Mouse (Mus musculus) activated CD4-positive, CD25-positive, alpha-beta regulatory T cell, adult 4 months (primary cell): ENCODE data around the gene Ube2c. TPM values are rescaled to one million over a fixed set of nuclear protein-coding genes. Genes with fewer than 3 reads are reported as not detected.

Experiments used
- ATAC-seq: one replicate; pipeline ENCODE4 v1.8.0; 2017
- polyA plus RNA-seq, 2 experiments: library from polyadenylated mRNA; unstranded; fragments of 100-300 nt; shearing (Covaris generic); gene quantifications; one replicate each; pipeline ENCODE4 v1.2.1; 2017

Gene Ube2c
- polyA plus RNA-seq, 2 experiments from 2014 or later, result 46.3 to 68.1 TPM

- ATAC-seq, result no peak
Observed at GRCm38 (mm10) chr2:164790451-164790850, 20.8 kb downstream of the Ube2c start.

DNA sequence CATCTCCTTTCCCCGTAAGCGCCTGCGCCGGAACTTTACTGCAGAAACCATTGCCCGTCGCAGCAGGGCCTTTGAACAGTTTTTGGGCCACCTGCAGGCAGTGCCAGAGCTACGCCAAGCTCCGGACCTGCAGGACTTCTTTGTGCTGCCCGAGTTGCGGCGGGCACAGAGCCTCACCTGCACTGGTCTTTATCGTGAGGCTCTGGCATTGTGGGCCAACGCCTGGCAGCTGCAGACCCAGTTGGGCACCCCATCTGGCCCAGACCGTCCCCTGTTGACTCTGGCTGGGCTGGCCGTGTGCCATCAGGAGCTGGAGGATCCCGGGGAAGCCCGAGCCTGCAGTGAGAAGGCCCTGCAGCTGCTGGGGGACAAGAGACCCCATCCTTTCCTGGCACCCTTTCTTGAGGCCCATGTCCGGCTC lies 22.2 kb downstream of the Ube2c start:
- no peak for ATAC-seq

- no peak for ATAC-seq
Observed at GRCm38 (mm10) chr2:164792400-164793190, 22.9 kb downstream of the Ube2c start.

- peak; percentile 52 for ATAC-seq
Observed at GRCm38 (mm10) chr2:164793236-164793635, 23.5 kb downstream of the Ube2c start.

- no peak for ATAC-seq
Observed at GRCm38 (mm10) chr2:164793772-164794171, 24.1 kb downstream of the Ube2c start.

DNA sequence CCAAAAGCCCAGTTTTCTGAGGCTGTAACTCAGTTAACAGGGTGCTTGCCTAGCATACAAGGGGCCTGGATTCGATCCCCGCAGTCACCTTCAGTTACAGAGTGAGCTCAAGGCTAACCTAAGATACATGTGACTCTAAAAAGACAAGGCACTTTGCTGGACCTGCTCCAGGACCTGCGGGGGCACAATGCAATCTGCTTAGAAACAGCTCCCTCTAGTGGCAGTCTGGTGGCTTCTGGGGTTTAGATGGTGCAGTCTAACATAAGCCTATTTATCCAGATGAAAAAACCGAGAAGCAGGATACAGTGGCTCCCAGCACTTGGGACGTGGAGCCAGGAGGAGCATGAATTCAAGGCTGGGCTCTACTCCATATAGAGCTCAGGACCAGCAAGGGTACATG lies 24.6 kb downstream of the Ube2c start:
- peak; percentile 63 for ATAC-seq

DNA sequence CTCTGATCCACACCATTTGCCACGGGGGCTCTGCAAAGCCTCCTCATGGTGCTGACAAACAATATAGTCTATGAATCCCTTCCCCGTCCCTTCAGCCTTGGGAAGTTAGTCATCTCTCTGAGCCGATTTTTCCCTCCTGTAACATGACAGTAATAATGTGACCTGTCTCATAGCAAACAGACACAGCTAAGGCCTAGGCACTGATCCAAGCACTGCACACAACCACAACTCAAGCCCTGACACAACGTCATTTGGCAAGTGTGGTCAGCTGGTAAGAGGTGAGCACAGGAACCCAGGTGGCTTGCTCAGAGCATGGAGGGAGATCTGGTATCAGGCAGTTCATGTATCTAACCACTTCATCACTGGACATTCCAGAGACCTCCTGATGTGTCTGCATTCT lies 26.2 kb downstream of the Ube2c start:
- no peak for ATAC-seq

DNA sequence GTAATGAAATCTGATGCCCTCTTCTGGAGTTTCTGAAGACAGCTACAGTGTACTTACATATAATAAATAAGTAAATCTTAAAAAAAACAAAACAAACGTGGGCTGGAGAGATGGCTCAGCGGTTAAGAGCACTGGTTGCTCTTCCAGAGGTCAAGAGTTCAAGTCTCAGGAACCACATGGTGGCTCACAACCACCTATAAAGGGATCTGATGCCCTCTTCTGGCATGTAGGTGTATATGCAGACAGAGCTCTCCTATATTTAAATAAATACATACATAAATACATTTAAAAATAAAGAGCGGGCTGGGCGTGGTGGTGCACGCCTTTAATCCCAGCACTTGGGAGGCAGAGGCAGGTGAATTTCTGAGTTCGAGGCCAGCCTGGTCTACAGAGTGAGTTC lies 28.9 kb downstream of the Ube2c start:
- ATAC-seq, result peak; percentile 32

- no peak for ATAC-seq
Observed at GRCm38 (mm10) chr2:164800252-164801004, 30.7 kb downstream of the Ube2c start.

GRCm38 (mm10) chr2:164803201-164803920 lies 33.7 kb downstream of the Ube2c start:
- no peak for ATAC-seq

GRCm38 (mm10) chr2:164803921-164804313 lies 34.2 kb downstream of the Ube2c start:
- no peak for ATAC-seq

- peak; percentile 96 for ATAC-seq
Observed at GRCm38 (mm10) chr2:164804533-164805331, 35.0 kb downstream of the Ube2c start, which contains the start of the genes Acot8 and Zswim3. Gene Acot8, minus strand, starts transcription at chr2:164804882. Gene Zswim3, plus strand, starts transcription at chr2:164805098.

- no peak for ATAC-seq
Observed at GRCm38 (mm10) chr2:164805332-164805718, 35.6 kb downstream of the Ube2c start.

GRCm38 (mm10) chr2:164806614-164807013 lies 36.9 kb downstream of the Ube2c start:
- ATAC-seq, result no peak

DNA sequence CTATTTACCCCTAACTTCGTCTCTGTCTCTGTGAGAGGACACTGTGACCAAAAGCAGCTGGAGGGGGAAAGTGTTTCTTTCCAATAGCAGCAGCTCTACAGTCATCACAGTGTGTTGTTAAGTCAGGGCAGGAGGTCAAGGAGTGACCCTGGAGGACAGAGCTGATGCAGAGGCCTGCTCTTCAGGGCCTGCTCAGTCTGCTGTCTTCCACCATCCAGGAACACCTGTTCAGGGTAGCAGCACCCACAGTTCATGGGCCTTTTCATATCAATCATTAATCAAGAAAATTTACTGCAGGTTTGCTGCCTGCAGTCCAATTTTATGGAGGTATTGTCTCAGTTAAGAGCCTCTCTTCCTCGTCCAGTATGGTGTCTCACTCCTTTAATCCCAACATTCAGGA lies 43.9 kb downstream of the Ube2c start:
- ATAC-seq, result no peak

GRCm38 (mm10) chr2:164815348-164815747 lies 45.6 kb downstream of the Ube2c start:
- ATAC-seq, result no peak

- no peak for ATAC-seq
Observed at GRCm38 (mm10) chr2:164815821-164816220, 46.1 kb downstream of the Ube2c start.

- ATAC-seq, result no peak
Observed at GRCm38 (mm10) chr2:164817206-164817605, 47.5 kb downstream of the Ube2c start.

- no peak for ATAC-seq
Observed at GRCm38 (mm10) chr2:164817703-164818102, 48.0 kb downstream of the Ube2c start.

DNA sequence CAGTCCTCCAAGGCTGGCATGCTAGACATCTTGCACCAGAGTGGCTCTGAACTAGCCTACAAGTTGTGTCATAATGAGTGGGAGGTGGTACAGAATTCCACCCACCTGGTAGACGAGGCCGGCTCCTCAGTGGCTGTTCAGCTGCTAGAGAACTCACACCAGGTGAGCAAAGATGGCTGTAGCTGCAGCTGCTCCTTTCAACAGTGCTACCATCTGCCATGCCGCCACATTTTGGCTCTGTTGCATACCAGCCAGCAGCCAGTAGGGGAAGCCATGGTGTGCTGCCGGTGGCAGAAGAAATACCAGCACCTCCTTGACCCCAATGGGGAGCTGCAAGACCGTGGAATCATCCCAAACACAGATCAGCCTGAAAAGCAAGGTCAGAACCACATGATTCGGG lies 51.4 kb downstream of the Ube2c start:
- ATAC-seq, result no peak

- peak; percentile 100 for ATAC-seq
Observed at GRCm38 (mm10) chr2:164822636-164823165, 53.0 kb downstream of the Ube2c start, which contains the start of gene Zswim1. Gene Zswim1, plus strand, starts transcription at chr2:164822686.

DNA sequence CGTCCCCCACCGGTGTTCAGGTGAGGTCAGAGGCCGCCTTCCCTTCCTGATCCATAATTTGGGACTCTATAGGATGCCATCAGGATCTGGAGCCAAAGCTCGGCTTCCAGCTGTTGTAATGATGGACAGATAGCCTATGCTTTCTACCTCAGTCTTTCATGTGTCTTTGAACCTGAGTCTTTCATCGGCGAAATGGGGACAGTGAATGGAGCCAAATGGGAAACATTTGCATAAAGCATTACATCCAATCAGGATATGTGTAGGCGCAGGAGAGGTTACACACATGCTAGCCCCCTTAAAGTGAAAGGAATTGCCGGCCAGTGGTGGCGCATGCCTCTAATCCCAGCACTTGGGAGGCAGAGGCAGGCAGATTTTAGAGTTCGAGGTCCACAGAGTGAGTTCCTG lies 53.5 kb downstream of the Ube2c start:
- ATAC-seq, result no peak
